Mouse (Mus musculus) hindbrain, embryonic 12.5 days (tissue): ENCODE measurements around the gene Slc13a3. TPM values are rescaled to one million over a fixed set of nuclear protein-coding genes. Genes with fewer than 3 reads are reported as not detected.

Experiments used
- ATAC-seq: fragments of 200-750 bp; cut with Nextera tagmentation; 2 replicates; pipeline ENCODE4 v1.8.0; 2017; ENCODE audit warnings: moderate TSS enrichment; ENCODE audit not compliant: low FRiP score
- H3K27ac ChIP-seq: fragments of 300-500 bp; sonication (generic); 2 replicates; pipeline ENCODE4 v1.5.1; 2016; ENCODE audit warnings: mild to moderate bottlenecking
- H3K27me3 ChIP-seq: fragments of 300-500 bp; sonication (generic); 2 replicates; pipeline ENCODE4 v1.6.1; 2016; ENCODE audit warnings: mild to moderate bottlenecking
- H3K36me3 ChIP-seq: fragments of 300-500 bp; sonication (generic); 2 replicates; pipeline ENCODE4 v1.6.1; 2016; ENCODE audit warnings: mild to moderate bottlenecking
- H3K4me1 ChIP-seq: fragments of 300-500 bp; sonication (generic); 2 replicates; pipeline ENCODE4 v1.6.1; 2016
- H3K4me2 ChIP-seq: fragments of 300-500 bp; sonication (generic); replicated peaks from 2 replicates; pipeline ENCODE4 v1.6.1; 2016; ENCODE audit warnings: mild to moderate bottlenecking
- H3K4me3 ChIP-seq: fragments of 300-500 bp; sonication (generic); 2 replicates; pipeline ENCODE4 v1.5.1; 2016; ENCODE audit warnings: mild to moderate bottlenecking
- H3K9ac ChIP-seq: fragments of 300-500 bp; sonication (generic); 2 replicates; pipeline ENCODE4 v1.6.1; 2016; ENCODE audit warnings: mild to moderate bottlenecking, moderate library complexity
- H3K9me3 ChIP-seq: fragments of 300-500 bp; sonication (generic); replicated peaks from 2 replicates; pipeline ENCODE4 v1.6.1; 2016; ENCODE audit warnings: mild to moderate bottlenecking
- WGBS: fragments of 180-500 bp; shearing (Covaris S2); methylation state at CpG from one replicate; pipeline ENCODE4 v1.1.7; 2016; 5-methylcytosine and 5-hydroxymethylcytosine counted together
- polyA plus RNA-seq: library from polyadenylated mRNA; unstranded; fragments of >200 nt; fragmentation: Nextera tagmentation; extraction: Ambion mirVana; gene quantifications from 2 replicates; pipeline ENCODE4 v1.2.1, GENCODE M21; 2016

The Slc13a3 gene
- polyA plus RNA-seq, 1 experiment from 2014 or later, result 1.2 TPM

DNA sequence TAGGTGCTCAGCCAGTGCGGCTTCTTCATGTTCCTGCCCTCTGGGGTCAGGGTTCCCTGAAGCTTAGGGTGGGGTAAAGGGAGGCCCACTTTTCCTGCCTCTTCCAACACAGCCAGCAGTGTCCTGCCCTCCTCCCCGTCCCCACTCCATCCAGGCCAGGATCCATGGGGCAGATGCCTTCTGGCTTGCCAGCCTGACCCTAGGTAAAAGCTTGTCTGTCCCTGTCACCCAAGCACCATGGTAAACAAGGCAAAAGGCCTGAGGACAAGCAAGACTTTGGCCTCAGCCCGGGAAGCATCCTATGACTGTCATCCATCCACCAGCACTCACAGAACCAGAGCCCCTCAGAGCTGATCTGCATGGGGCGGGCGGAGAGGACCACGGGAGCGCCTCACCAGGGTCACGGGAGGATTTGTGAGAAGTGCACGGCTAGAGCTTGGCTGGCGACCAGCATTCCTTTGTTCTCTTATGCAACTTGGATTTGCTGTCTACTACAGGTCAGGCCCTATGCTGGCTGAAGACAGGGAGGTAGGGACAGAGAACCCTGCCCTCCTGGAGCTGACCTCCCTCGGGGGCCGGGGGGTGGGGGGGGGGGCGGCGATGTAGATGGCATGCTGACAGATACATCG, 5.1 kb downstream of the Slc13a3 start:
- Histone ChIP-seq H3K36me3 (no peaks in the 10 kb centered on the region), H3K4me3 (no peak overlapping the region), H3K4me1 (peaks cover 17% of the 10 kb centered on the region), H3K9me3 (no peaks in the 10 kb centered on the region), H3K27ac (no peak overlapping the region), H3K9ac (0 out of 2 replicates have a peak overlapping the region, but pooled peaks have one; percentile 13), H3K27me3 (peaks cover 20% of the 10 kb centered on the region), H3K4me2 (no peak overlapping the region)
- ATAC-seq, result no peak
- WGBS, result 52% methylated on average over 15 of the region's 15 CpGs

DNA sequence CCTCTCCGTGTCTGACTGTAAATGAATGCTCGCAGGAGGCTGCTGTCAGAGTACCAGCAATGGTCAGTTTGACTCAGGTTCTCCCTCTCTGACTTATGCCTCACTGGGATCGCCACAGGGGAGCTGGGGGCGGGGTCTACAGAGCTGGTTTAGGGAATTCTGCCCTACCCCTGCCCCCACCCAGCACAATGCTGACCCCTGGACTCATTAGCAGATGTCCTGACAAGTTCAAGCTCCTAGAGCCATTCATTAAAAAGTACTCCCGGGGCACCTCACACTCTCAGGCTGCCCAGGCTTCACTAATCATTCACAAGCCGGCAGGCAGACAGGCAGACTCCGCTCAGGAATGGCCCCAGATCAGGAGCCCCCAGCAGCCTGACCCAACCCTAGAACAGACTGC, 13.4 kb downstream of the Slc13a3 start:
- ATAC-seq, result no peak

DNA sequence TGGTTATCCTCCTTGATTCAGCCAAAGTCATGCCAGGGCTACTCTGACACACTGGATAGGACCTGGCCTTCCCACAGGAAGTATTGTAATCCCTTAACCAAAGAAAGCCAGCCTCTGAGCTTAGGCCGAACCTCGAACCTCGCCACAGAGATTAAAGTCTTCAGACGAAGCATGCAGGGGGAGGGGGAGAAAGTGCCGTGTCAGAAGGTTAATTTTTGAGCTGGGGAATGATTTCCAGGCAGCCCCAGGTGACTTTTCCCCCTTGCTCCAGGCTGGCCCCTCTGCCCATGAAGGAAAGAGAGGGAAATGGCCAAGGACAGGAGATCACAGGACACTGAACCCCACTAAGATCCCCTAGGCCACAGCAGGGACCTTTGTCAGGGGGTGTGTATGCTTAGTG, 14.8 kb downstream of the Slc13a3 start:
- Histone ChIP-seq H3K4me2 (no peak overlapping the region), H3K36me3 (no peaks in the 10 kb centered on the region), H3K9me3 (no peaks in the 10 kb centered on the region), H3K4me1 (peaks cover 8% of the 10 kb centered on the region), H3K27ac (no peak overlapping the region), H3K27me3 (no peaks in the 10 kb centered on the region), H3K4me3 (no peak overlapping the region), H3K9ac (no peak overlapping the region)
- no peak for ATAC-seq
- WGBS, result 62% methylated on average over 5 of the region's 5 CpGs

More for the DNA sequence above, 13.4 kb downstream of the Slc13a3 start:
- no peaks in the 10 kb centered on the region for H3K36me3 ChIP-seq
- no peak overlapping the region for H3K9ac ChIP-seq
- H3K27ac ChIP-seq, result no peak overlapping the region
- H3K4me1 ChIP-seq, result peaks cover 8% of the 10 kb centered on the region
- no peak overlapping the region for H3K4me3 ChIP-seq
- no peaks in the 10 kb centered on the region for H3K9me3 ChIP-seq
- 22% methylated on average over 7 of the region's 7 CpGs for WGBS
- no peaks in the 10 kb centered on the region for H3K27me3 ChIP-seq
- H3K4me2 ChIP-seq, result no peak overlapping the region

DNA sequence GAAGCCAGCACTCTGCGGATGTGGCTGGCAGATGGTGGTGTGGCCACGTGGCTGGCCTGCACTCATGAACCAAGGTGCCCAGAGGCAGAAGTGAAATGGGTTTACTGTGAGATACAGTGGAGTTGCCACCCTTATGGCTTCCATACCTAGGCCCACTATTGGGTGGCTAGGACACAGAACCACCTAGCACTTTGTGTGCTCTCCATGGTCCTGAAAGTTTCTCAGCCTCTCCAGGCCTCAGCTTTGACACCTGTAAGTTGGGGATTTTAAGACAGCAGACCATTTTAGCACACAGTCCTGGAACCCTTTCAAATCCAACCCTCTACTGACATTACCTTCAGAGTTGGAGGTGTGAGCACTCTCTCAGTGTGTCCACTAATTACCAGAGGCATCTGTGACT, 16.3 kb downstream of the Slc13a3 start:
- H3K9ac ChIP-seq, result no peak overlapping the region
- no peaks in the 10 kb centered on the region for H3K36me3 ChIP-seq
- ATAC-seq, result no peak
- H3K4me1 ChIP-seq, result peaks cover 8% of the 10 kb centered on the region
- no peak overlapping the region for H3K4me2 ChIP-seq
- H3K9me3 ChIP-seq, result no peaks in the 10 kb centered on the region
- H3K27me3 ChIP-seq, result no peaks in the 10 kb centered on the region
- H3K4me3 ChIP-seq, result no peak overlapping the region
- WGBS, result 78% methylated on average over 2 of the region's 2 CpGs
- H3K27ac ChIP-seq, result no peak overlapping the region

DNA sequence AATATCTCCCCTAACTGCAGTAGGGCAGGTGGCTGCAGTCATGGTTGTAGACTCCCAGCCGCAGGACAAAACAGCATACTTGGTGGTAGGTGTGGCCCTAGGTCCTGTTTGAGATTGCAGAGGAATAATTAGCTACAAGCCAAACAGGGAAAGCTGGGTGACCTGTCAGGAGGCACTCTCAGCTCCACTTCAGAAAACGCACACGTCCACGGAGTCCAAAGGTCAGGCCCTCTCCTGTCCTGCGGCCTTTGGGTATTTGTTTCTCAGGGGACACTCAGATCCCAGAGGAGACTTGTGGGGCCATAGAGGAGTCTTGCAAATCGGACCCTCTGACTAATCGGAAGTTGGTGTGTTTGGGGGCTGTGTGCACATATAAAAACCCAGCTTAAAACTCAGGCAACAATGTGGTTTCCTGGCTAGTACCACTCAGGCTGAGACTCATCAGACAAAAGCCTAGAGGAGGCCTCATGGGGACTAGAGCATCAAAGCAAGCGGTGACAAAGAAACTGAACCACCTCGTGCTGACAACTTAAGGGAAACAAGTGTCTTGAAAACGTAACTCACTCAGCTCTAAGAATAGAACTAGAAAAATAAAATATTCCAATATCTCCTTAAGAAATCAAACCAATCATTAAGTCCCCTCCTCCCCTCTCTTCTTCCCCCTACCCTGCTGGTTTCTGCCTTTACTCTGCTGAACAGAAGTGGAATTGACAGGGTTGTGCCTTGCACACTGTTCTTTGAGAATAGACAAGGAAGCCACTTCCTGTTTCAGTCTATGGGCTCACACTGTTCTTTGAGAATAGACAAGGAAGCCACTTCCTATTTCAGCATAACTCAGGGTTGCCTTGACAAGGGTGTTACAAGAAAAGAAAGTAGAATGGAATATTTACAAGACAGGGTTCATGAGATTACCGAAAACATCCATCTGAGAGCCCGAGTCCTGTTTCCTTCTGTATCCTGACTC, 20.0 kb downstream of the Slc13a3 start:
- Histone ChIP-seq H3K9me3 (no peaks in the 10 kb centered on the region), H3K27me3 (no peaks in the 10 kb centered on the region), H3K9ac (no peak overlapping the region), H3K4me1 (0 out of 2 replicates have a peak, but pooled peaks cover 3% of the 10 kb centered on the region), H3K4me2 (no peak overlapping the region), H3K36me3 (no peaks in the 10 kb centered on the region), H3K4me3 (no peak overlapping the region), H3K27ac (no peak overlapping the region)
- WGBS, result 79% methylated on average over 12 of the region's 12 CpGs
- no peak for ATAC-seq

DNA sequence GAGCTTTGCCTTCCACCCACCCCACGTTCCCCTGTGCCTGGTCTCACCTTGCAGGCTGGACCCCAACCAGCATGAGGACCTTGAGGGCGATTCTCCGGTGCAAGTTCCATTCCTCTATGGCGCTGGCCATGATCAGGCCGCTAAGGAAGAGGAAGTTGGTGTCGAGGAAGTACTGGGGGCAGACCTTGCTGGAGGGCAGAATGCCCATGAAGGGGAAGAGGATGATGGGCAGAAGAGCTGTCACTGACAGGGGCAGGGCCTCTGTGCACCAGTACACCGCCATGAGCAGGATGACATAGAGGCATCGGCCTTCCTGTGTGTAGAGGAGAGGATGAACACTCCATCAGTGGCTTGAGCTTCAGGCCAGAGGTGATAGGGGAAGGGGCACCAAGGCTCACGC, 24.6 kb downstream of the Slc13a3 start:
- Histone ChIP-seq H3K9me3 (no peaks in the 10 kb centered on the region), H3K4me2 (no peak overlapping the region), H3K36me3 (no peaks in the 10 kb centered on the region), H3K27me3 (no peaks in the 10 kb centered on the region), H3K27ac (no peak overlapping the region), H3K4me3 (no peak overlapping the region), H3K9ac (no peak overlapping the region), H3K4me1 (0 out of 2 replicates have a peak, but pooled peaks cover 3% of the 10 kb centered on the region)
- no peak for ATAC-seq
- 88% methylated on average over 9 of the region's 9 CpGs for WGBS

DNA sequence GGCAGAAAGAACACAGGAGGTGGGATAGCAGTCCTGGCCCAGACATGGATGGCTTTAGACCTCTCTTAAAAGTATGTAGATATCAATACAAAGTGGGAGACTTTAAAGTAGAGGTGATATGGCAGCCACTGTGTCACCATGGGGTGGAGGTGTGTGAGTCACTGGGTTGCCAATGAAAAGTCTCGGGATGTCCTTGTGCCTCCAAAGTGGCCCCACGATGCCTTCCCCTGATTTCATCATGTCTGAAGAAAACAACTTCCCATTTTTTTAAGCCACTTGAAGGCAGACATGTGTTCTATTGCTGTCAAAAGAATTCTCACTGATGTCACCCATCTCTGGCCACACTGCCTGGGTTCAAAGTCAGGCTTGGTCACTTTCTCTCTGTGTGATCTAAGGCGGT, 28.2 kb downstream of the Slc13a3 start:
- no peaks in the 10 kb centered on the region for H3K27me3 ChIP-seq
- ATAC-seq, result no peak
- no peaks in the 10 kb centered on the region for H3K36me3 ChIP-seq
- no peaks in the 10 kb centered on the region for H3K4me1 ChIP-seq
- no peaks in the 10 kb centered on the region for H3K9me3 ChIP-seq
- no peak overlapping the region for H3K4me3 ChIP-seq
- H3K27ac ChIP-seq, result no peak overlapping the region
- H3K9ac ChIP-seq, result no peak overlapping the region
- 86% methylated on average over 3 of the region's 3 CpGs for WGBS
- no peak overlapping the region for H3K4me2 ChIP-seq

DNA sequence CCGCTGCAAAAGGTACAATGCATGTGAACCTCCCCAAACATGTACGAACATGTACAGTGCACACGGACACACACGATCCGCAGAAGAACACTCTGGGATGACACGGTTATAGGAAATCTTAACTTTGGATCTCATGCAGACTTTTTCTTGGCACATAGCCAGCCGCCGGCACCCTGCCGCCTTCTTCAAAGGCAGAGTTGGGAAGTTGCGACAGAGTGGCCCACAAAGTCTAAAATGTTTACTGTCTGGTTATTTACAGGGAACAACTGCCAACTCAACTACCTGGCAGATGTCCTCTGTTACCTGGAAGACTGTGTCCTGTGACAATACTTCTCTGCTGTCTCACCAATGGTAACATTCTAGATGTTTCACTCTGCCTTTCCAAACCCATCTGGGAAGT, 30.0 kb downstream of the Slc13a3 start:
- Histone ChIP-seq H3K36me3 (no peaks in the 10 kb centered on the region), H3K9ac (no peak overlapping the region), H3K4me3 (no peak overlapping the region), H3K27me3 (no peaks in the 10 kb centered on the region), H3K4me1 (no peaks in the 10 kb centered on the region), H3K9me3 (no peaks in the 10 kb centered on the region), H3K27ac (no peak overlapping the region), H3K4me2 (no peak overlapping the region)
- no peak for ATAC-seq
- WGBS, result 80% methylated on average over 10 of the region's 10 CpGs

DNA sequence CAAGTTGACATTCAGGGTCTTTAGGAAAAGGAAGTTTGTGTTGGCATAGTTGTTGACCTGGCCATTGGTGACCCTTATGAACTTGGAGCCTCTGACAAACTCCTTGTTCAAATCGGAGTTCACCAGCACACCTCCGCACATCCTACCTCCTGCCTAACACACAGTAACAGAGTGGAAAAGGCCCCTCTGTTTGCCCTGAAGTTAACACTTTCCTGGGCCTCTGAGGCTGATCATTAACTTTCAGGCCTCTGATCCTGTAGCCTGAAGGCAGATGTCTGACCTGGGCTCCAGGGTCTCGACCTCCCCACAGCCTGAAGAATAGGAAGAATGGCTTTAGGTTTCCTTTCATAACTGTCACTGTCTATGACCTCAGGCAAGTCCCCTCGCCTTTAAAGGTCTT, 31.4 kb downstream of the Slc13a3 start:
- Histone ChIP-seq H3K4me1 (no peaks in the 10 kb centered on the region), H3K27me3 (no peaks in the 10 kb centered on the region), H3K4me3 (no peak overlapping the region), H3K9ac (no peak overlapping the region), H3K27ac (no peak overlapping the region), H3K36me3 (no peaks in the 10 kb centered on the region), H3K9me3 (no peaks in the 10 kb centered on the region), H3K4me2 (no peak overlapping the region)
- ATAC-seq, result no peak
- WGBS, result 42% methylated on average over 4 of the region's 4 CpGs

DNA sequence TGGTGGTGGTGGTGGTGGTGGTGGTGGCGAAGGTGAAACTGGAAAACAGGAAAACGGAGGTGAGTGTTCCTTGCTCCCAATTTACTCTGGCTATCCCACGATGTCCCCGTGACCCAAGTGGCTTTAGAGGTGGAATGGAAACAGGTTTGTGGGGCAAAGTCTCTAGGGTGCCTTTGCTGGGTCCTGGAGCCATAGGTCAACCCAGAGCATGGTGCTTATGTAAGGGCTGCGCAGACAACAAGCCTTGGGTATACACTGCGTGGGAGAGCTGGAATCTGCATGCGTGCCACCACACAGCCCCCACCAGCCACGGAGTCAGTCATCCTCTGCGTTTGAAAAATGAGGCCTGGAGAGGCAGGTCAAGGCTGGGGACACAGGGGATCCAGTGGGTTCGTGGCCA, 33.4 kb downstream of the Slc13a3 start:
- H3K27me3 ChIP-seq, result no peaks in the 10 kb centered on the region
- no peaks in the 10 kb centered on the region for H3K9me3 ChIP-seq
- H3K36me3 ChIP-seq, result no peaks in the 10 kb centered on the region
- 87% methylated on average over 10 of the region's 10 CpGs for WGBS
- H3K4me1 ChIP-seq, result no peaks in the 10 kb centered on the region
- no peak overlapping the region for H3K4me2 ChIP-seq
- no peak overlapping the region for H3K4me3 ChIP-seq
- H3K27ac ChIP-seq, result no peak overlapping the region
- ATAC-seq, result no peak
- no peak overlapping the region for H3K9ac ChIP-seq

DNA sequence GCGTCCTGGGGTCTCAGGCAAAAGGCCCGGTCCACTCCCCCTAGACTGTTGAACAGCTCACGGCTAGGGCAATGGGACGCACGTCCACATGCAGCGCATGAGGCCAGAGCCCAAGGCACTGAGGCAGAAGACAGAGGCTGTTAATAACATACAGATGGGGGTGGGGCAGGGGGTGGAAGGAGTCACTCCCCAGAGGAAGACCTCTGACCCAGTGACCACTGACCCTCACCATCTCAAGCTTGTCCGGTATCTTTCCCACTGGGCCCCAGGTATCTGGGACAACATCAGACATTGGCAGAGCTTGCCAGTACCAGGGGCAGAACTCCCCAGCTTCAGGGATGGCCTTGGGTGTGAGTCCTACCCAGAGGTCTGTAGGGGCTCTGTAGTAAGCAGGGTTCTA, 34.1 kb downstream of the Slc13a3 start:
- Histone ChIP-seq H3K4me3 (no peak overlapping the region), H3K27me3 (no peaks in the 10 kb centered on the region), H3K9me3 (no peaks in the 10 kb centered on the region), H3K36me3 (no peaks in the 10 kb centered on the region), H3K4me1 (no peaks in the 10 kb centered on the region), H3K4me2 (no peak overlapping the region), H3K27ac (no peak overlapping the region), H3K9ac (no peak overlapping the region)
- ATAC-seq, result no peak
- WGBS, result 74% methylated on average over 7 of the region's 7 CpGs

DNA sequence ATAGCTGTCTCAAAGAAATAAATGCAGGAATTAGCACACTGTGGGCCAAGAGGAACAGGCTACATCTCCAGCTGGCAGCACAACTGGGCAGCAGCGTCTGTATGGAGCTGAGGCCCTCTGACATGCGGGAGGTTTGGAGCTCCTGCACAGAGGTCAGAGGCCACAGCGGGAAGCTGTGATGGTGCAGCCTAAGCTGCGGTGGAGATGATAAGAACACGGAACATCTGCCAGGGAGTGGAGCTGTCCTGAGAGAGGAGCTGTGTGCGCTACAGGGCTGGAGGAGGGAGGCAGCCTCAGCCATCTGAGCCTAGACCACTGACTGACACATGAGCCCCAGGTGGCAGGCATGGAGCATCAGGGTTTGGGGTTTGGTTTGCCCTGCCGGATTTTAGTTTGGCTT, 44.3 kb downstream of the Slc13a3 start:
- Histone ChIP-seq H3K36me3 (no peaks in the 10 kb centered on the region), H3K27ac (no peak overlapping the region)
- 43% methylated on average over 7 of the region's 7 CpGs for WGBS

More for the DNA sequence above, 44.3 kb downstream of the Slc13a3 start:
- Histone ChIP-seq H3K9ac (no peak overlapping the region), H3K9me3 (no peaks in the 10 kb centered on the region), H3K4me1 (no peaks in the 10 kb centered on the region), H3K27me3 (no peaks in the 10 kb centered on the region), H3K4me3 (no peak overlapping the region), H3K4me2 (no peak overlapping the region)
- no peak for ATAC-seq
